Mouse (Mus musculus): ENCODE measurements at regions not wholly inside any gene's neighbourhood (a gene's known extent, or its start where the extent isn't known, plus 50 kb on each side); places are given as distances from the start of the nearest gene placed in this dataset.

DNA sequence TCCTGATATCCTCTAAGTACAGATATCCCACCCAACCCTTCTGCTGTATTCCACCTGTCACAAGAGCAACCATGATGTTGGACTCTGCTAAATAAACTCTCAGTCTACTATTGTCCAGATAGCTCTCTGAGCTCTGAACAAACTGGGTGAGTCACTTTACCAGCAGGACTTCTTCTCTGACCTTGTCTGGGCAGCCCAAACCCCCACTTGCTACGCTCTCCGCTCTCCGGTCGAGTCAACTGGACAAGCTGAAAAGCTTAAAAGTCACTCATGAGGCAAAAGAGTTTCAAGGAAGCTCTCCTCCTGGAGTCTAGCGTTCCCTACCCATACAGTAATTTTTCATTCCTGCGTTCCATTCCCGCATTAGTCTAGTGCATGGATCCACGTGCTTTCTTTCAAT is 173.2 kb downstream of the Gm9733 start:
- in situ Hi-C loops (cut with MboI; ENCODE audit: low pct_unique_long_range_greater_than_20kb in 1 of 2, low sequenced_read_pairs in 2 of 2, unreplicated experiment in 1 of 2) = no loop called here

DNA sequence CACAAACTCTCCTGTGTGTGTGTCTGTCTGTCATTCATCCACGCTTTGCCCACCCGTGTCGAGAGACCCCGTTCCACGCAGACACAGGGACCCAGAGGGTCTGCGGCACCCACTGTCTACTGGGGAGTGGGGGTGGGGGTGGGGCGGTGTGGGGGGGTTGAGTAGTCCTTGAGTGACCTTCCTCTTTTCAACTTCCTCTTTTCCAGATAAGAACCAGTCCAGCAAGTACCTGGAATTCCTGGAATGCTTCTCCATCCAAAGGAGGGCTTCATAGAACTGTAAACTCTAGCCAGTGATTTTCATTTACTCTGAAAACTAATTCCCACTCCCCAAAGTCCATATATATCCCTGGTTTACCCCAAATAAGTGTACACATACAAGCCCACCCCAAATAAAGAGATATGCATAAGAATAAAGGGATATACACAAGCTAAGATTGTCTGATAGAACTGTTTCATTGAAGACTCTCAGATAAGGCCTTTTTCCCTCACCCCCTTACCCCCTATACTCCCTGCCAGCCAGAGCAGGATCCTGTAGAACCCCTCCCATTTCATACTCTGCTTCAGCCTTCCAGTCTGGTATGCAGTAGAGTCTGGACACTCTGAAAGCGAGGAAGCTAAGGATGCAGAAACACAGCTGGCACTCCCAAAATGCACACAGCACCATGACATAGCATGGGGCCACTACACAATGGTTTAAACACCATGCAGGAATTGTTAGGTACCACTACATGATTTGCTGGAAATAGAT is 172.0 kb downstream of the Gm9733 start:
- in situ Hi-C loops (cut with MboI; ENCODE audit: low pct_unique_long_range_greater_than_20kb in 1 of 2, low sequenced_read_pairs in 2 of 2, unreplicated experiment in 1 of 2) = no loop called here

DNA sequence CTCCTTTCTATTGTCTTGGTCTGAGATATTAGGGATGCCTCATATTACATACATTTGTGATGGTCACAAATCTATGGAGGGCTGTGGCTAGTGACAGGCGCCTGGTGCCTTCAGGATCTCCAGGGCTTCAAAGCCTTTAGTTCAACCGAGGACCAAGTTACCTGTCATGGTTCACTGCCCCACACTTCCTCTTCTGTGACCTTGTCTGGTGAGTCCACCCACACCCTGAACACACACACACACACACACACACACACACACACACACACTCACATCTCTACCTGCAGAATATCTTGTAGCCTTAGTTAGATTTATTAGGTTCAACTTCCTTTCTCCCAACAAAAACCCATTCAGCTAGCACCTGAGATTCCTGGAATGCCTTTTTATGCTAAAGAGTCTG is 156.3 kb downstream of the Gm9733 start:
- in situ Hi-C loops (cut with MboI; ENCODE audit: low pct_unique_long_range_greater_than_20kb in 1 of 2, low sequenced_read_pairs in 2 of 2, unreplicated experiment in 1 of 2) = no loop called here

DNA sequence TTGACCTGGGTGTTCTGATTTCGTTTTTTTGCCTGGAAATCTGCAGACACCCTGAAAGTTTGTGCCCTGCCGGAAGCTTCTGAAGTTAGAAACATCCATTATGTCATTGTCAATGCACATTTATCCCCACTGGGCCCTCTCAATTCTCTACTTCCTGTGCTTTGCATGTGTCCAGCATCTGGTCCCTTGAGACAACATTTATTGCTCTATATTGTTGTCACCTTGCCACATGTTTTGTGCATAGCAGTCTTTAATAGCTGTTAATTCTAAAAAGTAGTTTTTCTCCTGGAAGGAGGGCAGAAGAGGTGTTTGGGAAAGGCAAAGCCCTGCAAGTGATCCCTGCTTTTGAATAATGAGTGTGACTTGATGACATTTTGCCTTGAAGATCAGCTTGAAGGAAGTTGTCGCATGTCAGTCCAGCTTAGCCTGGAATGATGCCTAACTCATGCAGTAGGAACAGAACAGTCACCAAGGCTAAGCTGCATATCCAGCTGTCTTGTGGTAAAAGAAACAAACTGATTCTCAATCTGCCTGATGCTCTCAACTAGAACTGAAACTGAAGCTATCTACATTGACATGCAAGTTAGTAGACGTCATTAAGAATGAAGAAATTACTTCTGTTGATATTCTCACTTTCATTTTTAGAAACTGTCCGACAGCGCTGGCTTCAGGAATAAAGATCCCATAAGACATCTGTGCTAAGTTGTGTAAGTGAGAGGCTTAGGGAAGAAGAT is 152.9 kb downstream of the Gm9733 start:
- in situ Hi-C loops (cut with MboI; ENCODE audit: low pct_unique_long_range_greater_than_20kb in 1 of 2, low sequenced_read_pairs in 2 of 2, unreplicated experiment in 1 of 2) = no loop called here

DNA sequence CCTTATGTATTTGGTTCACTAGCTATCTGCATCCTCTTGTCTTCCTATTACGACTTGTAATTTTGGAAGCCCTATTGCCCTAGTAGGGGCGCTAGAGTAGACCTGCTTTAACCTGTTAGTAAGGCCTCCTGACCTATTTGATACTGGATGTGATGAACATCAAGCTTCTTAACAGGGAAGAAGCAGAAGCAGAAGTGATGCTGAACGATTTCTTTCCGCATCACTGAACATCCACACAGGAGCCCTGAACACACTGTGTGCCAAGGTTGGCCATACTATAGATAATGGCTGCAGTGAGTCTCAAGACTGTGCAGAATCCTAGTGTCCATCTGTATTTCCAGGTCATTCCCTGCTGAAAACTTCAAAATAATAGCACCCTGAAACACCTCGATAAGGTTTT is 151.0 kb downstream of the Gm9733 start:
- in situ Hi-C loops (cut with MboI; ENCODE audit: low pct_unique_long_range_greater_than_20kb in 1 of 2, low sequenced_read_pairs in 2 of 2, unreplicated experiment in 1 of 2) = no loop called here

DNA sequence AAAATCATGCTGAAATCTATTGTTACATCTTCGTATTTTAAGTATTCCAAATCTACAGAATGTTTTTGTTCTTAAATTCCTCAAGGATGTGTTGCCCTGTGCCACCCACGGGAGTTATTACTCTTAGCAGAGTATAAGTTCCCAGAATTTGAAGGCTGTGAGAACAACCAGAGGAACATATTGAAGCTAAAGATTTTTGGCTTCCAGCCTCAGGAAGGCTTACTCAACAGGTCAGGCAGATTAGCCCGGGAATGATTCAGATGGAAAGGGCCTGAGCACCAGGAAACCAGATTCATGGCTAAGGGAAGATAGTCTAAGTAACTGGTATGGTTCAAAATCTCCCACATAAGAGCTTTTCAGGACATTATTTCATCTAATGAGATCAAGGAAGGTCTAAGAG is 145.4 kb downstream of the Gm9733 start:
- in situ Hi-C loops (cut with MboI; ENCODE audit: low pct_unique_long_range_greater_than_20kb in 1 of 2, low sequenced_read_pairs in 2 of 2, unreplicated experiment in 1 of 2) = no loop called here

DNA sequence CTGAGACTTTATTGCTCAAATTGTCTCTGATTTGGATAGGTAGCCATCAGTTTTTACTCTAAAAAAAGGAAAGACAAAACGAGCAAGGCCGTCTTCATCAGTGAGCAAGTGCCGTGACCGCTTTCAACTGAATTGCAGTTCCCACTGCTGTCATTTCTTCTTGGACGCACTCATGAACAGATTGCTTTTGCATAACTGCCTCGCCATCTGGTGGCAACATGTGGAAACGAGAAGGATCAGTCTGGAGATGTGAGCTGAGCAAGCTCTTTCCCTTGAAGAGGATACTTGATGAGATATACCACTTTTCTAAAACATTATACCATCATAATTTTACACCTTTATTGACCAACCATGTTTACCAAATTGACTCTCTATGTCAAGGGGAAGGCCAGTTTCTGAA is 137.7 kb downstream of the Gm9733 start:
- in situ Hi-C loops (cut with MboI; ENCODE audit: low pct_unique_long_range_greater_than_20kb in 1 of 2, low sequenced_read_pairs in 2 of 2, unreplicated experiment in 1 of 2) = loop anchor here in 1 of 2 experiments (10.0 kb wide), 1 partner anchor 320 kb away; no protein-coding TSS in a partner anchor

DNA sequence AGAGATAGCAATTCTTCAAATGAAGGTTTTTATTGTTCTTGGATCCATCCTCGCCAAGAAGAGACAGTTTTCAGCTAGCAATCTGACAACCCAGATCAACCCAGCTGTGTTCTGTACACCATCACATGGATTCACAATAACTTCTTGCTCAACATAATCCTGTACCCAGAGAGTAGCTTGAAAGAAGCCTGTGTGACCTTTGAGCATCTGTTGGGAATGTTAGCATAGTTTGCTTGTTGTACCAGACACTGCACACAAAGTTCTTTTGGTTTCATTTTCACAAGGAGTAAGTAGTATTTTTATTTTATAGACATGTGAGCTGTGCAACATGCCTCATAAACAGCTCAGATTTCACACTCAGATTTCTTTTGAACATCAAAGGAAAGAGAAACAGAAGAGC is 136.0 kb downstream of the Gm9733 start:
- in situ Hi-C loops (cut with MboI; ENCODE audit: low pct_unique_long_range_greater_than_20kb in 1 of 2, low sequenced_read_pairs in 2 of 2, unreplicated experiment in 1 of 2) = loop anchor here (5.0 to 10.0 kb wide), 2 partner anchors 321 to 324 kb away; no protein-coding TSS in a partner anchor

DNA sequence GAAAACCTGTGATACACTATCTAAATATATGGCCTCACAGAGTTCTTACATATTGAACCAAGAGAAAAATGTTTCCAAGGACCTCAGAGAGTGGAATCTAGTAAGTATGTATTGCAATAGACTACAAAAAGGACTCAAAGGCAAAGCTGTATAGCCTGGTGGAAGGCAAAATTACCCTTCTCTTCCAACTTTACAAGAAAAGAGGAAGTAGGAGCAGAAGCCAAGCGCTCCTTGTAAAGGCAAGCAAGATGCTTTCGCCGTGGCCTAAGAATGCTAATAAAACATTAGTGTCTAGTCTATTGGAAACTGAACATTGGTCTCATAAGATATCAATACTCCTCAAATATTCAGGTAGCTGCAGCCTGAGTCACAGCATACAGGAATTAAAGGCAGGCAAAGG is 134.0 kb downstream of the Gm9733 start:
- in situ Hi-C loops (cut with MboI; ENCODE audit: low pct_unique_long_range_greater_than_20kb in 1 of 2, low sequenced_read_pairs in 2 of 2, unreplicated experiment in 1 of 2) = loop anchor here (5.0 to 10.0 kb wide), 2 partner anchors 323 to 326 kb away; no protein-coding TSS in a partner anchor

DNA sequence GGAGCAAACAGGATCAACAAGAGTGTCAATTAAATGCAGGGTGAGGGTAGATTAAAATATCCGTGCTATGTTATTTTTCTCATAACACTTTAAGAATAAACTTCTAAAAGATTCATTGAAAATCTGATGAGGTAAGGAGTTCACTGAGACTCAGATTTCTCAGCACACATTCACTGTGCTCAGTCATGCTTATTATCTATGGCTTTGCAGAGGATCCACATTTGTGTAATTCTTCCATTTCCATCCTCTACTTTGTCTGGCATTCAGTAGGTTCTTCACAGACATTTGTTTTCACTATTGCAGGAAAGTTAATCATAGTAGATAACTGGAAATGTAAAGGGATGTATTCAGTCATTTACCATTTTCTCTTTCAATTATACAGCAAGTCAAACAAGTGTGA is 131.8 kb downstream of the Gm9733 start:
- in situ Hi-C loops (cut with MboI; ENCODE audit: low pct_unique_long_range_greater_than_20kb in 1 of 2, low sequenced_read_pairs in 2 of 2, unreplicated experiment in 1 of 2) = loop anchor here (25.0 kb wide), 1 partner anchor 513 kb away; no protein-coding TSS in a partner anchor

DNA sequence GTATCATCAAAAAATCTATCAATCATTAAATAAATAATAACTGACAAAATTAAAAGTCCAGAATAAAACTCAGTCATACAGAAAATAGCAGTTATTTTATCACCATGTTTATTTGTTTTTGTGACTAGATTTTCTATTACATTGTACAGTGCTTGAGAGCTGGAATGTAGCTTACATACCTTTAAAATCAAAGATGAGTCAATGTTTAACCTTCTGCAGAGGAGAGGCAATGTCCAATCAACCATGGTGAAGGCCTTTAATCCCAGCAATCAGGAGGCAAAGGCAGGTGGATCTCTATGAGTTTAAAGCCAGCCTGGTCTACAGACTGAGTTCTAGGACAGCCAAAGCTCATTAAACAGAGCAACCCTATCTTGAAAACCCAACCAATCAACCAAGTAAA is 131.1 kb downstream of the Gm9733 start:
- in situ Hi-C loops (cut with MboI; ENCODE audit: low pct_unique_long_range_greater_than_20kb in 1 of 2, low sequenced_read_pairs in 2 of 2, unreplicated experiment in 1 of 2) = loop anchor here (25.0 kb wide), 1 partner anchor 514 kb away; no protein-coding TSS in a partner anchor

DNA sequence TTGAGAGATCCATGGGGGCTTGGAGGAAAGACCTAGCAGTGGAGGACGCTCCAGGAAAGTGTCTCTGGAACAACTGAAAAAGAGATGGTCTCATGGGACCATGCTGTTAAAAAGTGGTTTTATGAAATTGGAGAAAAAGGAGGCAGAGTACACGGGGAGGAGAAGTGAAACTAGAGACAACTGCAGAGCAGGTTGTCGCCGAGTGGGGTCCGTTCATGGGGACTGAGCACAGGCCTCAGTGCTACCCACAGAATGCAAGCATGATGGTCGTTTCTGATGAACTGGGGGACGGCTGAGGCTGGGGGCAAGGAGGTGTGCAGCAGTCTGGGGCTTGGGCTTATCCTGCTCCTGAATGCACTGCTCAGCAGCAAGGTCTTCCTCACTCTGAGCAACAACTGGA is 129.3 kb downstream of the Gm9733 start:
- in situ Hi-C loops (cut with MboI; ENCODE audit: low pct_unique_long_range_greater_than_20kb in 1 of 2, low sequenced_read_pairs in 2 of 2, unreplicated experiment in 1 of 2) = loop anchor here (25.0 kb wide), 1 partner anchor 515 kb away; no protein-coding TSS in a partner anchor

DNA sequence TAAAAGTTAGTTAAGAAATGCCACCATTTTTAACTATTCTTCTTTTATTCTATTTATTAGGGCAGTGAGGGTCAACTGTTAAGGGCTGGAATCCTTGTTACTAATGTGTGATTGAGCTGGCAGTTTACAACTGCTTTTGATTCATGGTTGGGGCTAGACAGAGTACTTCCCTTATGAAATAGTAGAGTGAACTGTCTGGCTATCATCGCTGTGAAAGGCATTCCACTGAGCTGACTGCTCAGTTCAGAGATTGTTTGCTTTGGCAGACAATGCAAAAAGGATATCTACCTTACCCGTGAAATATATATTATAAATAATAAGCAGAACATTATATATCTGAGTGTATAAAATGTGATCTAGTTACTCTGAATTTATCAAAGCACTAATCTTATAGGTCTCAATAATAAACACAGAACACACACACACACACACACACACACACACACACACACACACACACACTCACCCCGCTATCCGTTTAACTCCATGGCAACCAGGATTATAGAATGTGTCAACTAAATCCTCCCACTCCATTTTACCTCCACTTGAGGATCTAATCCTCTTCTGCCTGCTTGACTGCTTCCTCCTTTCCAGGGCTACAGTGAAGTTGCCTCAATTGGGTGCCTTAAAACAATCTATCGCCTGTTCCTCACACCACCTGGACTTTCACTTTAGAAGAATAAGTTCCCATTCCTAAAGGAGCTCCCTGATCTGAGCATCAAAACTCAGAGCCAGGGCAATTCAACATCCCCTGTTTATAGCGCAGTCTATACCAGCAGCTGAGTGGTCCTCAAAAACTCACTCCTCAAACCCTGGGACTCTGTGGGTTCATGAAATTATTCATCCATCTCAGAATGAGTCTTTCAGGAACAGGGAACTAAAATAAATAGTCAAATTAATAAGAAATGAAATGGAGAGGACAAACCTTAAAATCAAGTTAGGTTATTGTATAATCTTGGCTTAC is 126.6 kb downstream of the Gm9733 start:
- in situ Hi-C loops (cut with MboI; ENCODE audit: low pct_unique_long_range_greater_than_20kb in 1 of 2, low sequenced_read_pairs in 2 of 2, unreplicated experiment in 1 of 2) = loop anchor here (25.0 kb wide), 1 partner anchor 518 kb away; no protein-coding TSS in a partner anchor

DNA sequence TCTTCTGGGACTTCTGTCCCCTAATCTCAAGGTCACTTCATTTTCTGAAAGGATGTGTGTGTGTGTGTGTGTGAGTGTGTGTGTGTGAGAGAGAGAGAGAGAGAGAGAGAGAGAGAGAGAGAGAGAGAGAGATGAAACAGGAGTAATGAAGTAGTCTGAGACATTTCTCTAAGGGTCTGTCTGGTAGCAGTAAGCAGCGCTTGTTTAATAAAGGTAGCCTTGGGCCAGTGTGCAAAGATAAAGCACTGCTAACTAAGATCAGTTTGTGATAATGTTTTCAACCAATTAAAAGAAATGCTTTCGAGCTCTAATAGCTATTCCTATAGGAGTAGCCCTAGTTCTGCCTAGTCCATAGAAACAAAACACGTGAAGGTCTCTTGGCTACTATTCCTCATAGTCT is 119.7 kb downstream of the Gm9733 start:
- in situ Hi-C loops (cut with MboI; ENCODE audit: low pct_unique_long_range_greater_than_20kb in 1 of 2, low sequenced_read_pairs in 2 of 2, unreplicated experiment in 1 of 2) = loop anchor here (25.0 kb wide), 1 partner anchor 525 kb away; no protein-coding TSS in a partner anchor

DNA sequence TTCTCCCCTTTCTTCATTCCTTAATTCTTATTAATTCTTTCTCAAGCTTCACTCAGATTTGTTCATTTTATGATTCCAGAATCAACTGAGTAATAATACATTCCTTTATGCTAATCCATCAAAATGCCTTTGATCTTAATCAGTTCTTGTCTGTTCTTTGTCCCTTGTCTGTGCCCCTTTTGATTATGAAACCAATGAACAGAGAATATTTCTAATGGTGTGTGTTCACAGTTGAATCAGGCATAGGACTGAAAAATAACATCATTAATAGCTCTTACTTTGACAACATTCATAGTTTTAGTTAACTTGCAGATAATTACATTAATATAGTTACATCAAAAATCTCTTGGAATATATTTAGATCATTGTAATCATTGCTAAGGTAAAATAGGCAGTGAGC is 114.5 kb downstream of the Gm9733 start:
- in situ Hi-C loops (cut with MboI; ENCODE audit: low pct_unique_long_range_greater_than_20kb in 1 of 2, low sequenced_read_pairs in 2 of 2, unreplicated experiment in 1 of 2) = loop anchor here (25.0 kb wide), 1 partner anchor 530 kb away; no protein-coding TSS in a partner anchor

DNA sequence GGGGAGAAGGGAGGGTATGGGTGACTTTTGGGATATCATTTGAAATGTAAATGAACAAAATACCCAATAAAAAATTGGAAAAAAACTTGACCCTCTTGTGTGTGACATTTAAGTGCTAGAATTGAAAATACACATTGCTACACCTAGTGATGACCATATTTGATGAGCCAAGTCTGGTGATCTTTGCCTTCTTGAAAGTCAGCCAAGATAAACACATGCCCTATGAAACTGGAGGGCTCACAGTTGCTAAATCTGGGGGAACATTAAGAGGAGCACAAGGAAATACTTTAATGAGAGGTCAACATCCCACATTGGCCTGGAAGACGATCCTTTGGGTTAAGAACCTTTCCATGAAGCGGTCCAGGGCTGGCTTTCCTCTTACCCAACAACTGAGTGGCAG is 112.8 kb downstream of the Gm9733 start:
- in situ Hi-C loops (cut with MboI; ENCODE audit: low pct_unique_long_range_greater_than_20kb in 1 of 2, low sequenced_read_pairs in 2 of 2, unreplicated experiment in 1 of 2) = loop anchor here (25.0 kb wide), 1 partner anchor 532 kb away; no protein-coding TSS in a partner anchor

DNA sequence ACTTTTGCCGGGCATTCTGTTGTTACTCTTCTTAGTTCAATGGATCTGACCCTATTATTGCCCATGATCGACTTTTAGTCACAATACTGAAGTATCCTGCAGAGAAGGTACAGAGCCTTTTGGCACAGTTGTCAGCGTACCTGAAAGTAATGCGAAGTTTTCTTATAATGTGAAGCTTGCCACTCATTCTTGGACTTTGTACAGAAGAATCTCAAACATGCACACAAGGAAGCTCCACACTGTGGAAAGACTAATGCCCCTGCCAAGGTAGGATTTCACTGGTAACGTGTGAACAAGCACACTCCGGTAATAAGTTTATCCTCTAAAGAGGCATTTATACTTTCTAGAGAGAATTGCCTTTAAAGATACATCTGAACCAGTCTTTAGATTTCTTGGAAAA is 108.8 kb downstream of the Gm9733 start:
- in situ Hi-C loops (cut with MboI; ENCODE audit: low pct_unique_long_range_greater_than_20kb in 1 of 2, low sequenced_read_pairs in 2 of 2, unreplicated experiment in 1 of 2) = loop anchor here (25.0 kb wide), 1 partner anchor 536 kb away; no protein-coding TSS in a partner anchor

DNA sequence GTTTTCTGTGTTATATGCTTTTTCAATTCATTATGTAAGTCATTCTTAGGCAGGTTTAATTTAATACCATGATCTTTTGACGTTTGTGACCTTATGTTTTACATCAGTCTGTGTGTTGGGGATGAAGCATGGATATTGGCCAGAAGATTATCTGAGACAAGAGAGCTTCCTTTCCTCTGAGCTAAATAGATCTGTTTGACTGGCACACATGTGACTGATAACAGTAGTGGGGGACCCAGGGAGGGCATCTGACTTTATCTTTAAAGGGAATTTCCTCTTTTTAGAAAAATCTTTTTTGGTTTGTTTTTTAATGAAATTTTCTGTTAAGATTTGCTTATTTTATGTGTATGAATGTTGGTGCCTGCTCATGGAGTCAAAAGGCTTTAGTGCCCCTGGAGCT is 107.7 kb downstream of the Gm9733 start:
- in situ Hi-C loops (cut with MboI; ENCODE audit: low pct_unique_long_range_greater_than_20kb in 1 of 2, low sequenced_read_pairs in 2 of 2, unreplicated experiment in 1 of 2) = loop anchor here (25.0 kb wide), 1 partner anchor 537 kb away; no protein-coding TSS in a partner anchor

Measured in mouse embryonic stem cell (cell line).